Mouse (Mus musculus): ENCODE results near the gene Tmem178. TPM values are rescaled to one million over a fixed set of nuclear protein-coding genes. Genes with fewer than 3 reads are reported as not detected.

Tmem178 gene
- polyA plus RNA-seq, 1 experiment from 2014 or later = 5.4 TPM

Other genes with a start within 250 kb of the Tmem178 start
- gene Map4k3, start 216.1 kb upstream of the Tmem178 start, polyA plus RNA-seq (2015; fragmentation: Nextera tagmentation; extraction: Ambion mirVana) = 15.1 and 17.0 TPM in 2 replicates
- gene Thumpd2, start 120.5 kb downstream of the Tmem178 start, polyA plus RNA-seq (2015; fragmentation: Nextera tagmentation; extraction: Ambion mirVana) = 8.9 and 9.5 TPM in 2 replicates

Data from heart, embryonic 13.5 days (tissue).